Mouse (Mus musculus) lung, embryonic 14.5 days (tissue): ENCODE measurements at regions not wholly inside any gene's neighbourhood (a gene's known extent, or its start where the extent isn't known, plus 50 kb on each side); places are given as distances from the start of the nearest gene placed in this dataset.

Experiments used
- ATAC-seq: fragments of 200-750 bp; cut with Nextera tagmentation; 2 replicates; pipeline ENCODE4 v1.8.0; 2017; ENCODE audit warnings: mild to moderate bottlenecking, moderate TSS enrichment, moderate library complexity; ENCODE audit not compliant: insufficient read depth
- DNase-seq: peaks from one replicate; pipeline ENCODE4 v3.0.0-alpha.2; 2015
- H3K27ac ChIP-seq: fragments of 300-500 bp; sonication (generic); 2 replicates; pipeline ENCODE4 v1.5.1; 2014; ENCODE audit warnings: low read depth, mild to moderate bottlenecking, moderate library complexity
- H3K27me3 ChIP-seq: fragments of 300-500 bp; sonication (generic); 2 replicates; pipeline ENCODE4 v1.6.1; 2014; ENCODE audit warnings: low read length, control low read depth; ENCODE audit not compliant: insufficient read depth
- H3K36me3 ChIP-seq: fragments of 300-500 bp; sonication (generic); 2 replicates; pipeline ENCODE4 v1.6.1; 2014; ENCODE audit warnings: control low read depth; ENCODE audit not compliant: insufficient read depth
- H3K4me1 ChIP-seq: fragments of 300-500 bp; sonication (generic); 2 replicates; pipeline ENCODE4 v1.6.1; 2014; ENCODE audit warnings: antibody characterized with exemption, control low read depth; ENCODE audit not compliant: insufficient read depth
- H3K4me2 ChIP-seq: fragments of 300-500 bp; sonication (generic); 2 replicates; pipeline ENCODE4 v1.6.1; 2014; ENCODE audit warnings: mild to moderate bottlenecking
- H3K4me3 ChIP-seq: fragments of 300-500 bp; sonication (generic); 2 replicates; pipeline ENCODE4 v1.5.1; 2014; ENCODE audit warnings: low read depth, low read length
- H3K9ac ChIP-seq: fragments of 300-500 bp; sonication (generic); 2 replicates; pipeline ENCODE4 v1.6.1; 2014
- H3K9me3 ChIP-seq: fragments of 300-500 bp; sonication (generic); 2 replicates; pipeline ENCODE4 v1.6.1; 2016; ENCODE audit warnings: low read depth, low read length, control low read depth
- CTCF ChIP-seq: IDR thresholded peaks from 2 replicates; pipeline ENCODE4 v1.5.1; 2016; ENCODE audit warnings: antibody characterized with exemption, low read depth
- WGBS: fragments of 180-500 bp; shearing (Covaris S2); extraction: QIAGEN DNeasy Blood & Tissue Kit; methylation state at CpG from one replicate; pipeline ENCODE4 v1.1.7; 2014; 5-methylcytosine and 5-hydroxymethylcytosine counted together

DNA sequence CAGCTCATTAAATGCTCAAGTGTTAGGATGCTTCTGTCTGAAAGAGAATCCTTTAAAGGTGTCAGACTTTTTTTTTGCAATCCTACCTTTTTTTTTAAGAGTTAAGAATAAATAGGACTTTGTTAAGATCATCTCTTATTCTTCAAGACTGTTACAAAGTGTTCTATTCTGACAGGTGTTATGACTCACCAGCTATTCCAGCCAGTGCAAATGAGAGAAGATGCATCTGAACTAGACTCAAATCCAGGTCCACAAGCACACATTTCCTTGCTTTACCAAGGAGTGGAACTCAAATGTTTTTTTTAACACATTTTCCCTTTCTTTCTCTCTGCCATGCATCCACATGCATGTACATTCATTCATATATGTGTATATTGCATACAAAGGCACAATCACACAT is 98.4 kb upstream of the Atp10a start:
- H3K27ac ChIP-seq, result no peak overlapping the region
- ATAC-seq (no peak), DNase-seq (no peak)
- H3K9me3 ChIP-seq, result no peaks in the 10 kb centered on the region
- no peaks in the 10 kb centered on the region for H3K4me1 ChIP-seq
- H3K4me3 ChIP-seq, result no peak overlapping the region
- H3K4me2 ChIP-seq, result no peak overlapping the region
- TF ChIP-seq CTCF, result no peak
- no peaks in the 10 kb centered on the region for H3K27me3 ChIP-seq
- H3K36me3 ChIP-seq, result no peaks in the 10 kb centered on the region
- no peak overlapping the region for H3K9ac ChIP-seq

DNA sequence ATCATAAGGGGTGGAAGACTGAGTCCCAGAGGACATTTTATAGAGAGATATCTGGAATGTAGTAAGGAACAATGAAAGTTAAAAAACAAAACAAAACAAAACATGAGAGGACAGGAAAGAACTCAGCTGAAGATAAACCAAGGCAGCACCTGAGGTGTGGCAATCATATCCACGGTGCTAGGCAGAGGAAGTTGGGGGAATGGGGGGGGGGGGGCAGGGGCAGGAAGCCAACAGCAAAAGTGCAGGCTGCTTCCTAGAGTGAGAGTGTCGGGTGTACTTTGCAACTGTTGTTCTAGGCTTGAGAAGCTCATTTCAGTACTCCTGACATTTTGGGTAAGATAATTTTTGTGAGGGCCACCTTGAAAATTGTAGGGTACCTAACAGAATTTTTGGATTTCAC is 87.2 kb upstream of the Atp10a start:
- Histone ChIP-seq H3K4me2 (no peak overlapping the region), H3K27me3 (no peaks in the 10 kb centered on the region), H3K9ac (no peak overlapping the region), H3K4me3 (no peak overlapping the region), H3K4me1 (no peaks in the 10 kb centered on the region), H3K27ac (no peak overlapping the region), H3K9me3 (no peaks in the 10 kb centered on the region), H3K36me3 (no peaks in the 10 kb centered on the region)
- no peak for DNase-seq
- no peak for ATAC-seq
- no peak for TF ChIP-seq CTCF
- WGBS, result 26% methylated on average over 2 of the region's 2 CpGs

DNA sequence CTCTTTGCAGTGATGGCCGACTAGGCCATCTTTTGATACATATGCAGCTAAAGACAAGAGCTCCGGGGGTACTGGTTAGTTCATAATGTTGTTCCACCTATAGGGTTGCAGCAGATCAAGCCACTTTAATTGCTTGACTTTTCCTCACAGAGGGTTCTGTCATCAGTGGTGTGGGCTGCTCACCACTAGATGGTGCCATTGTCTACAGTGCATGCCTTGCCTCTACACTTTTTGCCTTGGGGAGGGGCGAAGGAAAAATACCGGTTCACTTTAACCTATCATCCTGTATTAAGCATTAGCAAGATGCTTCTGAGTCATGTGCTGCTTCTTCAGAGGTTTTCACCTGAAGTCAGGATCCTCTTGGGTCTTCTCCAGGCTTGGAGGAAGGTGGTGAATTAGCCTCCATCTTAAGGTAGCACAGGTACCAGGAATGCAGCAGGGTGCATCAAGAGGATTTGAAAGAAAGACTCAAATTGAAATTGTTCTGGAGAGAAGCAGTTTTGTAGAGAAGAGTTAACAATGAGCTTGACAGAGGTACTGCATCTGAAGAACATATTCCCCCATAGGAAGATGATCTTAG is 71.6 kb upstream of the Atp10a start:
- WGBS, result 22% methylated on average over 4 of the region's 4 CpGs

GRCm38 (mm10) chr7:58585626-58586256 is 70.2 kb upstream of the Atp10a start:
- no peak overlapping the region for H3K9ac ChIP-seq
- H3K4me3 ChIP-seq, result no peak overlapping the region
- H3K36me3 ChIP-seq, result no peaks in the 10 kb centered on the region
- no peak for TF ChIP-seq CTCF
- no peaks in the 10 kb centered on the region for H3K4me1 ChIP-seq
- peak; percentile 60; the same call in 1 of the 2 replicates for ATAC-seq
- H3K4me2 ChIP-seq, result no peak overlapping the region
- no peaks in the 10 kb centered on the region for H3K9me3 ChIP-seq
- peak; percentile 20 for DNase-seq
- 0 out of 2 replicates have a peak overlapping the region, but pooled peaks have one; percentile 12 for H3K27ac ChIP-seq
- no peaks in the 10 kb centered on the region for H3K27me3 ChIP-seq
- WGBS, result 37% methylated on average over 3 of the region's 3 CpGs

More for the DNA sequence above, 71.6 kb upstream of the Atp10a start:
- Histone ChIP-seq H3K4me1 (no peaks in the 10 kb centered on the region), H3K36me3 (no peaks in the 10 kb centered on the region), H3K27me3 (no peaks in the 10 kb centered on the region), H3K27ac (no peak overlapping the region), H3K9me3 (no peaks in the 10 kb centered on the region), H3K4me3 (no peak overlapping the region), H3K4me2 (no peak overlapping the region), H3K9ac (no peak overlapping the region)
- ATAC-seq, result peak; percentile 63; the same call in 1 of the 2 replicates
- peak; percentile 93 for TF ChIP-seq CTCF
- DNase-seq, result peak; percentile 78

- no peaks in the 10 kb centered on the region for H3K9me3 ChIP-seq
- 57% methylated on average over 1 of the region's 1 CpGs for WGBS
- H3K4me2 ChIP-seq, result no peak overlapping the region
- no peak for ATAC-seq
- TF ChIP-seq CTCF, result no peak
- no peaks in the 10 kb centered on the region for H3K4me1 ChIP-seq
- H3K27ac ChIP-seq, result no peak overlapping the region
- DNase-seq, result no peak
- H3K4me3 ChIP-seq, result no peak overlapping the region
- H3K9ac ChIP-seq, result no peak overlapping the region
- no peaks in the 10 kb centered on the region for H3K27me3 ChIP-seq
- no peaks in the 10 kb centered on the region for H3K36me3 ChIP-seq
Measured at GRCm38 (mm10) chr7:58595951-58596350, 60.0 kb upstream of the Atp10a start.
